Mouse (Mus musculus) Muller cell, postnatal 12 days (primary cell): Measurements from ENCODE around the gene Cracr2b.
"Not testable (repeated sequence)": the region's sequence is repeated elsewhere in the genome, so short reads cannot be mapped to it uniquely, and the experiment has no call there.

Experiments used
- DNase-seq: peaks from one replicate; pipeline ENCODE4 v3.0.0-alpha.2; 2015; ENCODE audit errors: inconsistent ontology term

Gene Cracr2b

GRCm38 (mm10) chr7:141433517-141434400 is 27.1 kb upstream of the Cracr2b start:
- no peak for DNase-seq

- peak; percentile 43 for DNase-seq
Observed at GRCm38 (mm10) chr7:141434464-141434863, 26.4 kb upstream of the Cracr2b start.

- peak; percentile 75 for DNase-seq
Observed at GRCm38 (mm10) chr7:141435129-141435855, 25.6 kb upstream of the Cracr2b start.

GRCm38 (mm10) chr7:141435856-141436522 is 24.9 kb upstream of the Cracr2b start:
- no peak for DNase-seq

GRCm38 (mm10) chr7:141436523-141436892 is 24.4 kb upstream of the Cracr2b start:
- DNase-seq, result no peak

- peak; percentile 89 for DNase-seq
Observed at GRCm38 (mm10) chr7:141437178-141438120, 23.4 kb upstream of the Cracr2b start, which contains the start of gene Slc25a22. Slc25a22 (minus strand) TSS chr7:141437892.

GRCm38 (mm10) chr7:141438201-141438968 is 22.5 kb upstream of the Cracr2b start:
- no peak for DNase-seq

- no peak for DNase-seq
Observed at GRCm38 (mm10) chr7:141439140-141439679, 21.7 kb upstream of the Cracr2b start.

- no peak for DNase-seq
Observed at GRCm38 (mm10) chr7:141439811-141440210, 21.1 kb upstream of the Cracr2b start.

GRCm38 (mm10) chr7:141440613-141441012 is 20.3 kb upstream of the Cracr2b start:
- peak; percentile 75 for DNase-seq

- no peak for DNase-seq
Observed at GRCm38 (mm10) chr7:141441460-141441859, 19.4 kb upstream of the Cracr2b start.

GRCm38 (mm10) chr7:141442199-141442598 is 18.7 kb upstream of the Cracr2b start:
- DNase-seq, result no peak

- peak; percentile 69 for DNase-seq
Observed at GRCm38 (mm10) chr7:141443081-141443821, 17.6 kb upstream of the Cracr2b start.

- peak; percentile 84 for DNase-seq
Observed at GRCm38 (mm10) chr7:141443828-141444237, 17.1 kb upstream of the Cracr2b start, which contains the start of gene Pidd1. Pidd1 (minus strand) TSS chr7:141444025.

GRCm38 (mm10) chr7:141446374-141446773 is 14.5 kb upstream of the Cracr2b start:
- not testable (repeated sequence) for DNase-seq

- peak; percentile 95 for DNase-seq
Observed at GRCm38 (mm10) chr7:141447110-141447991, 13.5 kb upstream of the Cracr2b start, which contains the start of gene Rplp2. Rplp2 (plus strand) TSS chr7:141447370.

GRCm38 (mm10) chr7:141451928-141452327 is 9.0 kb upstream of the Cracr2b start:
- no peak for DNase-seq

- DNase-seq, result no peak
Observed at GRCm38 (mm10) chr7:141453636-141454035, 7.3 kb upstream of the Cracr2b start.
